Comparison of ENCODE assay signal across 37 mouse cellular contexts in the genomic region with DNA sequence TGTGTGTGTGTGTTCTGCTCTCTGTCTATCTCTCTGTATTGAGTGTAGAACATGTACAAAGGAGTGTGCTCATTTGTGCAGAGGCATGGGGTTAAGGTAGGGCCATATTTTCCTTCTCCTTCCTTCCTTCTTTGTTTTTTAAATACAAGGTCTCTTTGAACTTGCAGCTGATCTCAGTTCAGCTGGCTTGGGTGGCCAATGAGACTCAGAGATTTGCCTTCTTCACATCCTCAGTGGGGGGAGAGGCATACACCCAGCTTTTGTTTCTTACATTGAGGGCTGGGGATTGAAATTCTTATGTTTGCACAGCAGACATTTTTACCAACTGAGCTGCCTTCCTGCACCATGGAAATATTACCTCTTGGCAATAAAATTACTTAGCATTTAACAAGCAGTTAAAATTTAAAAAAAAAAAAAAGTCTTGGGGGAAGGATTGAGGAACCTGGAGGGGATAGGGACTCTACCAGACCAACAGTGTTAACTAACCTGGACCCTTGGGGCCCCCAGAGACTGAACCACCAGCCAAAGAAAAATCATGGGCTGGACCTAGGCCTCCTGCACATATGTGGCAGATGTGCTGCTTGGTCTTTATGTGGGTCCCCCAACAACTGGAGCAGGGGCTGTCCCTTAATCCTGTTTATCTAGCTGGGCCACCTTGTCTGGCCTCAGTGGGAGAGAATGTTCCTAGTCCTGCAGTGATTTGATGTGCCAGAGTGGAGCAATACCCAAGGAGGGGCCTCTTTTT. TPM values are rescaled to one million over a fixed set of nuclear protein-coding genes. Genes with fewer than 3 reads are reported as not detected.
DNase-seq lines count a peak whose midpoint lies in the region; ATAC-seq lines count a peak whose summit lies in the region.
"Had no signal": no experiment of that assay in that cellular context is flagged by ENCODE, and none has a peak within 500 bp of the region (broad histone marks: within the 10 kb centered on the region; RNA-seq: fewer than 3 reads in every experiment).

No protein-coding gene starts in this region.

- ATAC-seq in CD4-positive, CD25-positive, alpha-beta regulatory T cell, adult 4 months: peak; percentile 31
- ATAC-seq: forebrain, embryonic 13.5 days; intestine, embryonic 15.5 days; lung, postnatal 0 days; midbrain, embryonic 13.5 days had no signal

- no peaks in the 10 kb centered on the region for H3K36me3 ChIP-seq in heart, embryonic 10.5 days
- H3K36me3 ChIP-seq: embryonic facial prominence, embryonic 15.5 days; heart, embryonic 12.5 days; hindbrain, embryonic 10.5 days; hindbrain, embryonic 15.5 days; intestine, embryonic 15.5 days; limb, embryonic 10.5 days; limb, embryonic 15.5 days; liver, embryonic 13.5 days; midbrain, embryonic 13.5 days had no signal

- H3K27ac ChIP-seq in heart, embryonic 10.5 days: no peak overlapping the region
- H3K27ac ChIP-seq: embryonic facial prominence, embryonic 15.5 days; forebrain, embryonic 13.5 days; hindbrain, embryonic 10.5 days; hindbrain, embryonic 15.5 days; intestine, embryonic 15.5 days; limb, embryonic 10.5 days; limb, embryonic 15.5 days; liver, embryonic 13.5 days; midbrain, embryonic 13.5 days had no signal

- H3K9me3 ChIP-seq in heart, embryonic 10.5 days: no peaks in the 10 kb centered on the region
- H3K9me3 ChIP-seq: embryonic facial prominence, embryonic 15.5 days; forebrain, embryonic 13.5 days; heart, embryonic 12.5 days; hindbrain, embryonic 10.5 days; hindbrain, embryonic 15.5 days; intestine, embryonic 15.5 days; limb, embryonic 10.5 days; limb, embryonic 15.5 days; liver, embryonic 13.5 days; midbrain, embryonic 13.5 days had no signal

- no peaks in the 10 kb centered on the region for H3K4me1 ChIP-seq in heart, embryonic 10.5 days
- H3K4me1 ChIP-seq: embryonic facial prominence, embryonic 15.5 days; heart, embryonic 12.5 days; hindbrain, embryonic 10.5 days; hindbrain, embryonic 15.5 days; intestine, embryonic 15.5 days; limb, embryonic 15.5 days; liver, embryonic 13.5 days; midbrain, embryonic 13.5 days had no signal

- no peak overlapping the region for H3K4me3 ChIP-seq in heart, embryonic 10.5 days
- H3K4me3 ChIP-seq: embryonic facial prominence, embryonic 15.5 days; forebrain, embryonic 13.5 days; heart, embryonic 12.5 days; hindbrain, embryonic 10.5 days; hindbrain, embryonic 15.5 days; intestine, embryonic 15.5 days; limb, embryonic 10.5 days; limb, embryonic 15.5 days; liver, embryonic 13.5 days; midbrain, embryonic 13.5 days had no signal

- DNase-seq in CD4-positive helper T cell, adult 2 months (ENCODE audit: low read depth, low spot score): peak; percentile 63
- peak; percentile 73 for DNase-seq in naive thymus-derived CD4-positive, alpha-beta T cell, adult 2 months (ENCODE audit: low read depth)
- peak; percentile 23 for DNase-seq in thymus, postnatal 25 days
- DNase-seq in heart, postnatal 10 days: no peak
- DNase-seq in heart, embryonic 10.5 days (ENCODE audit: low spot score): no peak
- DNase-seq in heart, postnatal 25 days (ENCODE audit: low spot score): no peak
- DNase-seq: adrenal gland, postnatal 36 days; cerebellum, adult 18-20 months; cerebellum, postnatal 10 days; gastrocnemius, postnatal 14 days; heart, adult 18-20 months; kidney, adult 8-10 months; kidney, postnatal 14 days; layer of hippocampus, adult 9-11 months; liver, embryonic 13.5 days; lung, adult 18-20 months; lung, postnatal 4 days; right cerebral cortex, adult 18-20 months; spleen, adult 18-20 months had no signal

- H3K27me3 ChIP-seq in heart, embryonic 10.5 days (ENCODE audit: insufficient read depth, poor library complexity, severe bottlenecking): no peaks in the 10 kb centered on the region
- H3K27me3 ChIP-seq: embryonic facial prominence, embryonic 15.5 days; heart, embryonic 12.5 days; hindbrain, embryonic 15.5 days; intestine, embryonic 15.5 days; limb, embryonic 15.5 days; liver, embryonic 13.5 days; midbrain, embryonic 13.5 days had no signal

- intact Hi-C loops in heart, postnatal 10 days (cut with DNase I): no loop called here
- intact Hi-C loops in heart, postnatal 25 days (cut with DNase I): loop anchor here (10.0 kb wide), 1 partner anchor 104 kb away; no protein-coding TSS in a partner anchor

RNA-seq across cellular contexts. Expression of a gene that starts 50.8 kb away (rescaled TPM):
- polyA plus RNA-seq in CD4-positive, CD25-positive, alpha-beta regulatory T cell, adult 4 months (2017; shearing (Covaris generic)): not detected
- not detected for total RNA-seq in heart, postnatal 10 days (2021)
- not detected in 2 replicates for polyA plus RNA-seq in heart, embryonic 10.5 days (2016; fragmentation: Nextera tagmentation; extraction: Ambion mirVana)
- total RNA-seq in heart, postnatal 25 days (2021): not detected
- total RNA-seq: adrenal gland, adult 18-20 months; adrenal gland, postnatal 36 days; gastrocnemius, postnatal 14 days; heart, adult 18-20 months; left cerebral cortex, postnatal 10 days; megakaryocyte-erythroid progenitor cell, adult 5-6 weeks; neutrophil, adult 5-6 weeks had no signal
- polyA plus RNA-seq: brain, embryonic 14.5 days; cortical plate, adult 2 months; embryonic facial prominence, embryonic 15.5 days; forebrain, embryonic 13.5 days; heart, embryonic 12.5 days; heart, postnatal 0 days; hindbrain, embryonic 10.5 days; hindbrain, embryonic 15.5 days; intestine, embryonic 15.5 days; limb, embryonic 10.5 days; limb, embryonic 15.5 days; liver, embryonic 13.5 days; lung, postnatal 0 days; midbrain, embryonic 13.5 days had no signal

Comparison
In these comparisons a context has a peak if more than half of its experiments do, and no peak if none do; other contexts are left out.
1. DNase-seq: peak in CD4-positive helper T cell, adult 2 months (single experiment), naive thymus-derived CD4-positive, alpha-beta T cell, adult 2 months (single experiment) and thymus, postnatal 25 days (single experiment); none in heart, postnatal 10 days (0 of 2), heart, embryonic 10.5 days (single experiment) and heart, postnatal 25 days (single experiment).